Mouse (Mus musculus): ENCODE measurements around the gene Pex10. TPM values are rescaled to one million over a fixed set of nuclear protein-coding genes. Genes with fewer than 3 reads are reported as not detected.

The Pex10 gene
- polyA plus RNA-seq, 1 experiment: 19.2 TPM

DNA sequence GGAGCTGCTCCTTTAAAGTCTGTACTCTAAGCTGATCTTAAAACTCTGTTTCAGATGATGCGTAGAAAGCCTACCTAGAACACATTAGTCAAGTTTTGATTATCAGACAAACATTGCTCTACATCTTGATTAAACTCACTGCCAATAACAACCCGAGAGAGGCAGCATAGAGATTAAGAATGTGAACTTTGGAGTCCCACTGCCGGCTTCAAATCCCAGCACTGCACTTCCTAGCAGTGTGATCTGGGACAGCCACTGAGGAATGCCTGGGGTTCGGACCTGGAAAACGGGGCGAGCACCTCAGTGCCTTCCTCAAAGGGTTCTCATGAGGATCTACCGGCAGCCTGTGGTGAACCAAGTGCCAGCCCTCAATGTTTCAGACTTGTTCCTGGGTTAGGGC is 17.5 kb downstream of the Pex10 start:
- DNase-seq (ENCODE audit: low read depth): no peak

DNA sequence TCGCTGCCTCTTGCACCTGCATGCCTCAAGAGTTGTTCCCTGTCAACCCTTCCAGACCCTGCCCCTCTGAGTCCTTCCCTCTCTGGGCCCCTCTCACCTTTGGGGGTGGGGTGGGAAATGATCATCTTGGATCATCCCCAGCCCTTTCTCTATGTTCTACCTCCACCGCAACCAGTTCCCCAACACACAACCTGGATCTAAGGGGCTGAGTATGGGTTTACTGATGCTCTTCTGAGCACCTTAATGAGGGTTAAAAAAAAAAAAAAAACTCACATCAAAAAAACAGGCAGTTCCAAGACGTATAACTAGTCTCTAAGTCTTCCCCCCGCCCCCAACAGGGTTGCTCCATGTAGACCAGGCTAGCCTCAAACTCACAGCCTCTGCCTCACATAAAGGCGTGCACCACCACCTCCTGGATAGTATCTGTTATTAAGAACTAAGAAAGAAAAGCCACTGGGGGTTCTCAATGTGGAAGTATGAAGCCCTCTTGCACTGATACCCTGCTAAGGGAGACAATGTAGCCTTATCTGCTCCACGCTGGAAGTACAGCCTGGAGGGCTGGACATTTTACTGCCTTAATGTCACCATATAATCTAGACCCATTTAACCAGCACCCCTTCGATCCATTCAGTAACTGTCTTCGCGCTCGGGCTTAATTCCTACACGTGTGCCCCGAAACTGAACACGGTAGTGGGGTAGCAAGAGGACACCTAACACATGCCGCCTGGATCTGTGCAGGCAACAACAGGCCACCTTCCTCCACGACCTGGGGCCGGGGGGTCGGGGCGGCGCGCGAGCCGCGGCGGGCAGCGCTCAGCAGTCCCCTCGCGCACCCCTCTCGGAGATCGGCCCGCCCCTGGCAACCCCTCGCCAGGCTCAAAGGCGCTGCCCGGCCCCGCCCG is 18.6 kb downstream of the Pex10 start:
- DNase-seq (ENCODE audit: low read depth): no peak
- TF ChIP-seq CTCF (IDR thresholded peaks at IDR 0.05; ENCODE audit: borderline replicate concordance, extremely low read depth, insufficient read depth, insufficient read length) (no peak), POLR2A (IDR thresholded peaks at IDR 0.05; ENCODE audit: borderline replicate concordance, extremely low read depth, insufficient read depth, insufficient read length, poor library complexity, severe bottlenecking) (no peak)

More for the DNA sequence above, 17.5 kb downstream of the Pex10 start:
- TF ChIP-seq CTCF (IDR thresholded peaks at IDR 0.05; ENCODE audit: borderline replicate concordance, extremely low read depth, insufficient read depth, insufficient read length) (no peak), POLR2A (IDR thresholded peaks at IDR 0.05; ENCODE audit: borderline replicate concordance, extremely low read depth, insufficient read depth, insufficient read length, poor library complexity, severe bottlenecking) (no peak)

DNA sequence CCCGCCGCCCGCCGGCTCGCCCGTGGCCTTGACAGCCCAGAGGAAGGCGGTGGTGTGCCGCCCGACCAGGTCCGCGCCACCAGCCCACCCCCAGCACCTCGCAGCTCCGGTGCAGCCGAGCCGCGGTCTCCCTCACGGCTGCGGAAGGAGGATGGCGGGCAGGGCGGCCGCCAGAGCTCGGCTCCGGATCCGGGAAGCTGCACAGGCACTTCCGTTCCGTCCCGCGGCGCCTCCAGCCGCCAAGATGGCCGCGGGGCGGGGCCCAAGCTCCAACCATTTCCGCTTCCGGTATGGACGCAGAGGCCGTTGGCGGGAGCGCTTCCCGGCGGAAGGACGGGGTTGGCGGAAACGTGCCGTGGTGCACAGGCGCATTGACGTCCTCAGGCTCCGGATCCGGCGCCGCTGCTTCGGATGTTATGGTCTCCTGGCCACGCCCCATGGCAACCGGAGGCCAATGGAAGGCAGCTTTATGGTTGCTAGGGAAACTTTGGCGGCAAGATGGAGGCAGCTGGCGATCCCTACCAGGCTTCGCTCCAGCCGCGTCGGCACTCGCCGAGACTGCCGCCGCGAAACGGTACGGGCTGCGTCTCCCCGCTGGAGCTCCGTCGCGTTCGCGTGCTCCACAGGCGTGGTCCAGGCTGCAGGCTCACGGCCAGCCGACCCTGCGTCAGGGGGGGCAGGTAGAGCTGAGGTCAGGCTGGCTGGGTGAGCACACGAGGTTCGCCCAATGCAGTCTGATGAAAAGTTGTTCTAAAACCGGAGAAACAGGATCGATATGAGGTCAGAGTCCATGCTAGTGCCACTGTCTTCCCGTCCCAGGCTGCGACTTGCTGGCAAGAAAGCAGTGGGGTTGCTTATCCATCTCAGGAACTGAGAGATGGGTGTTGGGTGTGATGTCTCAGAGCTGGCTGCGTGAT is 19.6 kb downstream of the Pex10 start, which contains the start of the genes Rer1 and Morn1:
Rer1 (minus strand) TSS at position 275 of the 917 bp plus-strand sequence.
Morn1 (plus strand) TSS at position 470 of the 917 bp plus-strand sequence.
- TF ChIP-seq POLR2A (IDR thresholded peaks at IDR 0.05; ENCODE audit: borderline replicate concordance, extremely low read depth, insufficient read depth, insufficient read length, poor library complexity, severe bottlenecking) (peak; percentile 90), CTCF (IDR thresholded peaks at IDR 0.05; ENCODE audit: borderline replicate concordance, extremely low read depth, insufficient read depth, insufficient read length) (no peak)
- DNase-seq (ENCODE audit: low read depth): peak; percentile 100

DNA sequence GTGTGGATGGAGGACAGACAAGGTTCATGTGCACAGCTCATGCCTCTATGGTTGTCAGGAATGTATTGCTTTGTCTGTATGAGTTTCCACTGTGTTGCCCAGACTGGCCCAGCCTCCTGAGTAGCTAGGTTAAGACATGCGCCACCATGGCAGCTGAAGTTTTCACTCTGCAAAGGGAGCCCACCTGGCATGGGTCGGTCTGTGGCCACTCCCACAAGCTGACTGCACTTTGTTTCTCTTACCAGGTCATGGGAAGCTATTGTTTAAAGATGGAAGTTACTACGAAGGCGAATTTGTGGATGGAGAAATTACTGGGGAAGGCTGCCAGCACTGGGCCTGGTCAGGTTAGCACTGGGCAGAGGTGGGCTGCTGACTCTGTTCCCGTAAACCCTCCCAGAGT is 22.4 kb downstream of the Pex10 start:
- DNase-seq (ENCODE audit: low read depth): no peak
- TF ChIP-seq CTCF (IDR thresholded peaks at IDR 0.05; ENCODE audit: borderline replicate concordance, extremely low read depth, insufficient read depth, insufficient read length) (no peak), POLR2A (IDR thresholded peaks at IDR 0.05; ENCODE audit: borderline replicate concordance, extremely low read depth, insufficient read depth, insufficient read length, poor library complexity, severe bottlenecking) (no peak)

DNA sequence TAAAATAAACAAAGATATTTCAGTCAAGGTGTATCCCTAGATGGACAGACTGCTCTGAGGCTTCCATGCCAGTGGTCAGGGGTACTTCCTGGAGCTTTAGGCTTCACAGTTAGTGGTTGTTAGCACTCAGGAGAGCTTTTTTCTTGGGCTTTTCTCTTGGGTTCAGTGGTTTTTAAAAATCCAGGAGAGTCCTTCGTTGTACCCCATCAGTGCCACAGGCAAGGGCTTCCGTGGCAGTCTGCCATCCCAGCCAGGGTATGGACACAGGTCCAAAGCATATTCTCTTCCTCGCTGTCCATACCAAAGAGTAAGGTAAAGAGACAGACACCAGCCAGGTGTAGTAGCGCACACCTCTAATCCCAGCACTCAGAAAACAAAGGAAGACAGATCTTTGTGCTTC is 23.3 kb downstream of the Pex10 start:
- DNase-seq (ENCODE audit: low read depth): no peak
- no peak for TF ChIP-seq CTCF (IDR thresholded peaks at IDR 0.05; ENCODE audit: borderline replicate concordance, extremely low read depth, insufficient read depth, insufficient read length)
- TF ChIP-seq POLR2A (IDR thresholded peaks at IDR 0.05; ENCODE audit: borderline replicate concordance, extremely low read depth, insufficient read depth, insufficient read length, poor library complexity, severe bottlenecking): no peak

DNA sequence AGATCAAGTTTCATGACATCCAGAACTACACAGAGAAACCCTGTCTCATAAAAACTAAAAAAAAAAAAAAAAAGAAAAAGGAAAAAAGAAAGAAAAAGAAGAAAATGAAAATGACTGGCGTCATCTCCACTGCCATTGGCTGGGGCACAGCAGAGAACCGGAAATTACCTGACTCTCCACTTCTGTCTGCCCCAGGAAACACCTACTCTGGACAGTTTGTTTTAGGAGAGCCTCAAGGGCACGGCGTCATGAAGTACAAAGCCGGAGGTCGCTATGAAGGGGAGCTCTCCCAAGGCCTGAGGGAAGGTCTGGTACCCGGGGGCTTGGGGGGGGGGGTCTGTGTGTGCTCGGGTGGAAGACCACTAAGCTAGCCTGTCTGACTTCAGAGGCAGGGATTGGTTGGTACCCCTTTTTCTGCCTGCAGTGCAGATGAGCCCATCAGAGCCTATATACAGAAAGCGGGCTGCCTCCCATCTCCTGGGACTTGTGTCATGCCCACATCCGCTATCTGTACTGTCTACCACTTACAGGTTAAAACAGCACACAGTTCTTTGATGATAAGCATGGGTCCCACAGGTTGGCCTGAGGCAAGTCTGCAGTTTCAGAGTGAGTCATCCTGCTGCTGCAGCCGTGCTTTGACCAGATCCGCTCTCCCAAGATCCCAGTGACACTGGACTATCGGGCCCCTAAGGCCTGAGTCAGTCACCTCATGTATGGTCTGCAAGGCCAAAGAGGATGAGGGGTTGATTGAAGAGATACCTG is 24.1 kb downstream of the Pex10 start:
- TF ChIP-seq CTCF (IDR thresholded peaks at IDR 0.05; ENCODE audit: borderline replicate concordance, extremely low read depth, insufficient read depth, insufficient read length) (no peak), POLR2A (IDR thresholded peaks at IDR 0.05; ENCODE audit: borderline replicate concordance, extremely low read depth, insufficient read depth, insufficient read length, poor library complexity, severe bottlenecking) (no peak)
- DNase-seq (ENCODE audit: low read depth): no peak

DNA sequence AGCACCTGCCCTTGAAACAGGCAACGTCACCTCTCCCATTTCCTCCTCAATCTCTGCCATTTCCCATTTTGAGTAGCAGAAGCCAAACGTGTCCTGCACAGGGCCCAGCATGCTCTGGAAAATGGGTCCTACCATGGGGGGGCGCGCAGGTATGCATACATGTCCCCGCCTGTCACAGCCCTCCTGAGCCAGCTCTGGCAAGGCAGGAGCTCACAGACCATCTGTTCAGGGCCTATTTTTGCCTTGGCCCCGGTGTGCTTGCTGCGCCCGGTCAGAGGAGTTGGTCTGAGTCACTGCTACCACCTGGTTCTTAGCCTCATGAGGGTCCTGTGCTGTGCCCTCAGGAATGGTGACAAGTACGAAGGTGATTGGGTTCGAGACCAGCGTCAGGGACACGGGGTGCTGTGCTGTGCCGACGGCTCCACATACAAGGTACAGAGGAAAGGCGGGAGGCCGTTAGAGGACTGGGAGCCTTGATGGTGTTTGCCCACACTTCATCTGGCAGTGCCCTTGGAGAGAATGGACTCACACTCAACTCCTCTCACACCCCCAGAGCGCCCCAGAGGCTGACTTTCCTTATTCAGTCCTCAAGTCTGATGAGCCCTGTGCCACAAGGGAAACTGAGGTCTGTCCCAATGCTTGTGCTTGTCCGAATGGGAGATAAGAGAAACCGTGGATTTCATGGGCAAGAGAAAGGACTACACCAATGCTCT is 26.1 kb downstream of the Pex10 start:
- no peak for DNase-seq (ENCODE audit: low read depth)
- TF ChIP-seq POLR2A (IDR thresholded peaks at IDR 0.05; ENCODE audit: borderline replicate concordance, extremely low read depth, insufficient read depth, insufficient read length, poor library complexity, severe bottlenecking) (no peak), CTCF (IDR thresholded peaks at IDR 0.05; ENCODE audit: borderline replicate concordance, extremely low read depth, insufficient read depth, insufficient read length) (no peak)

DNA sequence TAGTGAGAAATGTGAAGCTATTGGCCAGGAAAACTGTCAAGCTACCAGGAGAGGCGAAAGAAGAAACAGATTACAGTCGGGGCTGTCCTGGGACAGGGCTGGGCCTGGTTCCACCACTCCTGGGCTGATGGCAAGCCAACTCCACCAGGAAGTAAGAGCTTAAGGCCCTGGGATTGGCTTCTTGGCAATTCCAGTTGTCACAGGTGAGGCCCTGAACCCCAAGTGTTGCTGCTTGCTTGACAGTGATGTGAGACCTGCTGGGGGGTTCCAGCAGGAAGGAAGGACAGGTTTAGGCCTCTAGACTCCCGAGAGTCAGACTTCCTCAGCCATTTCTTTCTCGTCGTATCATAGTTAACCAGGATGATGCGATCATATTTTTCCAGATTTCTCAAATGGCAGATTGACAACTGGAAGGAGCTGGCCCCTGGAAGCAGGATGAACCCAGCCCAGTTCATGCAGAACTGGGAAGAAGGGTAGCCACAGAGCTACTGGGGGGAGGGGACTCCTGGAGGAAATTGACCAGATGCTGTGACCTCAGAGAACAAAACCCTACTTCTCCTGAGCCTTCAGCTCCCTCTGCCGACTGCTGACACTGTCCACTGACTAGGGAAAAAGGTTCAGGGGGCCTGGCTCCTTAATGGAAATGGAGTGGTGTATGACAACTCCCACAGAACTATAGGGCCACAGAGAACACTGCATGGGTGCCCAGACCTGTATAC is 26.8 kb downstream of the Pex10 start:
- DNase-seq (ENCODE audit: low read depth): no peak
- TF ChIP-seq CTCF (IDR thresholded peaks at IDR 0.05; ENCODE audit: borderline replicate concordance, extremely low read depth, insufficient read depth, insufficient read length): no peak
- TF ChIP-seq POLR2A (IDR thresholded peaks at IDR 0.05; ENCODE audit: borderline replicate concordance, extremely low read depth, insufficient read depth, insufficient read length, poor library complexity, severe bottlenecking): no peak

DNA sequence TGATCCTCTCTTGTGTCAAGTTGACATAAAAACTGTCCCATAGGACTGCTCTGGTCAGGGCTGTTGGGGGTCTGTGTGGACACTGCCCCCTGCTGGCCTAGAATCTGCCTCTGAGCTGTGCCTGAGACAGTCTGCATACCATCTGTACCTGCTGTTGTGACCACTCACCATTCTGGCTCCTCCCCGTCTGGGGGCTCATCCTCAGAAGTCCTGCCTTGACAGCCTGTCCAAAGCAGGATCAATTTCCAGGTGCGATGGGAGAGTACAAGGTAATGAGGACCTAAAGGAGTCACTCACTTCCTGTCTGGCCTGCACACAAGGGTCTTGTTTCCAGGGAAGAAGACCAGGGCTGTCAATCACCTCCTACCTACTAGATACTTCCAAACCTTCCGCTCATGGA is 27.7 kb downstream of the Pex10 start:
- TF ChIP-seq POLR2A (IDR thresholded peaks at IDR 0.05; ENCODE audit: borderline replicate concordance, extremely low read depth, insufficient read depth, insufficient read length, poor library complexity, severe bottlenecking) (no peak), CTCF (IDR thresholded peaks at IDR 0.05; ENCODE audit: borderline replicate concordance, extremely low read depth, insufficient read depth, insufficient read length) (peak; percentile 66)
- peak; percentile 51 for DNase-seq (ENCODE audit: low read depth)
